Mouse (Mus musculus) erythroblast, embryonic 14.5 days (primary cell): ENCODE data around the gene Fam53b. TPM values are rescaled to one million over a fixed set of nuclear protein-coding genes. Genes with fewer than 3 reads are reported as not detected.

ENCODE experiments used
- H3K27me3 ChIP-seq: 2 replicates; pipeline ENCODE4 v1.6.1; 2012; ENCODE audit warnings: inconsistent platforms; ENCODE audit not compliant: control insufficient read depth
- H3K36me3 ChIP-seq: 2 replicates; pipeline ENCODE4 v1.6.1; 2012; ENCODE audit warnings: mild to moderate bottlenecking, inconsistent platforms; ENCODE audit not compliant: control insufficient read depth
- H3K4me1 ChIP-seq: 2 replicates; pipeline ENCODE4 v1.6.1; 2012; ENCODE audit warnings: inconsistent platforms; ENCODE audit not compliant: control insufficient read depth
- H3K4me3 ChIP-seq: replicated peaks from 2 replicates; pipeline ENCODE3; 2012; ENCODE audit warnings: moderate library complexity, mild to moderate bottlenecking, inconsistent platforms
- H3K9me3 ChIP-seq: 2 replicates; pipeline ENCODE4 v1.6.1; 2012; ENCODE audit warnings: low read length, inconsistent platforms, mixed read lengths; ENCODE audit not compliant: control insufficient read depth
- GATA1 ChIP-seq: IDR thresholded peaks from 2 replicates; pipeline ENCODE4 v1.6.1; 2012; ENCODE audit warnings: low read length, inconsistent platforms, mixed read lengths
- TAL1 ChIP-seq: IDR thresholded peaks from 3 replicates; pipeline ENCODE4 v1.6.1; 2012; ENCODE audit warnings: low read length, inconsistent platforms, mixed read lengths
- polyA plus RNA-seq: library from polyadenylated mRNA; stranded (reverse); fragments of >175 nt; gene quantifications from 2 replicates; pipeline ENCODE4 v1.2.3, GENCODE M21; 2012

The Fam53b gene
- polyA plus RNA-seq, 1 experiment, result 21.4 TPM

DNA sequence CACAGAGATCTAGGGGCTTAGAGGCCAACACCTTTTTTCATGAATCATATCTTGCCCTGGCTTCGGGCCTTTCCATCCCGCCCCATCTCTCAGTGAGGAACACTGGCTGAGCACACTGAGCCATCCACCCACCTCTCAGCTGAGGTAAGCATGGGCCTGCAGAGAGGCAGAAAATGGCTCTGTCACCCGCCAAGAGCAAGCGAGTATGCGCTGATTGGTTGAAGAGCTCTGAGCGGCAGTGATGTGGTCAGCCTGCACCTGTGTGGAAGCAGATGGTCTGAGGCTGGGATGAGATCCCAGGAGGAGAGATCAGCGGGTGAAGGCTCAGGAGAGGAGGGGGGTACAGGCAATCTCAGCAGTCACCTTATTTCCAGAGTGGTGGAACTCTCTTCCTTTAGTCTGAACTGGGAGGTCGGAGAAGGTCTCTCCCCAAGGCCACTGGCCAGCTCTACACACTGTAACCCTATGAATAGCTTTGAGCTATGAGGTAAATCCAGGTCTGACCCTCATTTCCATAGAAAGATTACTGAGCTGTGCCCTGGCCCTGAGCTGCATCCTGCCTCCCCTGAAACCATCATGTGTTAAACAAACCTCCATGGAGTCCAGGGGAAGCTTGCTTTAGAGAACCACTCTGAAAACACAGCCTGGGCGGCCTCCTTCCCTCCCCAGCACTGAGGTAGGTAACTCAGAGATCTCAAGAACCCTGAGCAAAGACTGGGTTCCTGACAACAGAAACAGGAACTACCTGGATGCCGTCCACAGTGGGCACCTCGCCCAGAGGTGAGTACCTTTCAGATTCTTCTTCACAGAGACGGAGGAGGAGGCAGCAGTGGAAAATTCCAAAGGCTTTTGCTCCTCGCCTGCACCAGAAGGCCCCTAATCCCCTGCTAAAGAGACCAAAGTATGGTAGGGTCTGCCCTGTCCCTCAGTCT lies 6.5 kb downstream of the Fam53b start:
- TF ChIP-seq TAL1 (no peak), GATA1 (no peak)
- Histone ChIP-seq H3K4me3 (no peak overlapping the region), H3K9me3 (no peaks in the 10 kb centered on the region), H3K4me1 (peaks cover 95% of the 10 kb centered on the region), H3K27me3 (peaks cover 3% of the 10 kb centered on the region), H3K36me3 (peaks cover 29% of the 10 kb centered on the region)

DNA sequence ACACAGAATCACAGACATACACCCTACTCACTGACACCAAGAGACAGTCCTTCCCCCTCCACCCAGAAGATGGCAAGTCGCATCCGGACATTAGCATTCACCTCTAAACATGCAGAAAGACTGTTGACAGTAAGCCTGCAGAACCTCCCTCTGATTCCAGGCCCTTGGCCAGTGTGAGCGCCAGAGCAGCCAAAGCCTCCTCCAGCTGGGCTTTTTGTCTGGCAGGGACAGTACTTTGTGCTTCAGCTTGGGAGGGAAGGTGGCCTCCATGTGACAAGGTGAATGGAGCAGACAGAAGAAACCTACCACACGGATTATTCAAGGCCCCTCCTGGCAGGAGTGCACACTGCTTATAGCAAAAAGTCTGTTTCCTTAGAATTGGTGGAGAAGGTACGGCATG lies 7.4 kb downstream of the Fam53b start:
- H3K27me3 ChIP-seq, result no peaks in the 10 kb centered on the region
- no peaks in the 10 kb centered on the region for H3K9me3 ChIP-seq
- H3K4me1 ChIP-seq, result peaks cover 93% of the 10 kb centered on the region
- TF ChIP-seq GATA1 (no peak), TAL1 (no peak)
- no peak overlapping the region for H3K4me3 ChIP-seq
- H3K36me3 ChIP-seq, result peaks cover 34% of the 10 kb centered on the region

DNA sequence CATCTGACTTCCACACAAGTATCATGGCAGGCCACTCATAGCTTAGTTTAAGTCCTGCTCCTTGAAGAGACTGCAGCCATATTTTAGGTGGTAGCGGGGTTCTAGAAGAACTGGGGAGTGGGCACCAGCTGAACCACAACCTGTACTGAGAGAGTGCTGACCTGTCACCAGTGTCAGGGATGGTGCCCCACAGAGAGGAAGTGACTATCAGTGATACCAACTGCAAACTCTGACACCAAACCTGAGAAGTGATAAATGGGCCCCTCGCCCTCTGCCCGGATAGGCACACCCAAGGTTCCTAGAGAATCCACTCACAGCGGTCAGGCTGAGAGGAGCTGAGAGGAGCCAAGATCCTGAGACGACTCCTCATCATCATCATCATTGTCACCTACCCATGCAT lies 8.7 kb downstream of the Fam53b start:
- Histone ChIP-seq H3K4me3 (peak overlapping the region; percentile 1), H3K4me1 (peaks cover 84% of the 10 kb centered on the region), H3K36me3 (peaks cover 34% of the 10 kb centered on the region), H3K27me3 (no peaks in the 10 kb centered on the region), H3K9me3 (no peaks in the 10 kb centered on the region)
- no peak for TF ChIP-seq TAL1
- no peak for TF ChIP-seq GATA1

DNA sequence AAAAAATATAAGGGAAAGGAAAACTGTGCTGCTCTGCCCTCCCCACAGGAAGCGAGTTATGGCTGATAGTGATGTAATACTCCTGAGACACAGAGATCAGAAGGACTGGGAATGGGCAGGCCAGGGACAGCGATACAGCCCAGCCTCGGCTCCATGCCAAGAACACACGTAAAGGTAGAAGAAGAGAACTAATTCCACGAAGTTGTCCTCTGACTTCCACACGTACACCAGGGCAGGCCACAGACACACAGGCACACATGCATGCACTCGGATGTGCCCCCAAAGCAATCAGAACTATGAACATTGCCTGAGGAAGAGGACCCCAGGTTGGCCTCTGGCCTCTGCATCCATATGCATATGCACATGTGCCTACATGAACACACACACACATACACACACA lies 9.2 kb downstream of the Fam53b start:
- H3K4me3 ChIP-seq, result no peak overlapping the region
- TF ChIP-seq TAL1 (no peak), GATA1 (no peak)
- no peaks in the 10 kb centered on the region for H3K9me3 ChIP-seq
- no peaks in the 10 kb centered on the region for H3K27me3 ChIP-seq
- peaks cover 84% of the 10 kb centered on the region for H3K4me1 ChIP-seq
- peaks cover 37% of the 10 kb centered on the region for H3K36me3 ChIP-seq

DNA sequence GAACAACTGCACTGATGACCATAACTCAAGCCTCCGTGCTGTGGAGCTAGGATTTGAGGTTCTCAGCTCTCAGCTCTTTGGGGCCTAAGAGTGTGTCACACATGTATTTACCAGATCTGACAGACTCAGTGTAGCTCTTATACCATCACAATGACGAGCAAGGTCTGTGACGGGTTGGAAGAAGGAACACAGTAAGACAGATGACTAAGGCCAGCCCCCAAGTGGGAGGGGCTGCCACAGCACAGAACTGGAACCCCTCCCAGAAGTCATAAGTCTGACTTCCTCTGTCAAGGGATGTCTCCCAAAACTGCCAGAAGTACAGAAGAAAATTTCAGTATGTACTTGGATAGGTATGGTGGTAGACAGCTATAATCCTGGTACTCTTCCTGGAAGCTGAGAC lies 9.7 kb downstream of the Fam53b start:
- Histone ChIP-seq H3K4me3 (no peak overlapping the region), H3K27me3 (no peaks in the 10 kb centered on the region), H3K9me3 (no peaks in the 10 kb centered on the region), H3K4me1 (peaks cover 81% of the 10 kb centered on the region), H3K36me3 (peaks cover 37% of the 10 kb centered on the region)
- TF ChIP-seq TAL1, result no peak
- TF ChIP-seq GATA1, result no peak

DNA sequence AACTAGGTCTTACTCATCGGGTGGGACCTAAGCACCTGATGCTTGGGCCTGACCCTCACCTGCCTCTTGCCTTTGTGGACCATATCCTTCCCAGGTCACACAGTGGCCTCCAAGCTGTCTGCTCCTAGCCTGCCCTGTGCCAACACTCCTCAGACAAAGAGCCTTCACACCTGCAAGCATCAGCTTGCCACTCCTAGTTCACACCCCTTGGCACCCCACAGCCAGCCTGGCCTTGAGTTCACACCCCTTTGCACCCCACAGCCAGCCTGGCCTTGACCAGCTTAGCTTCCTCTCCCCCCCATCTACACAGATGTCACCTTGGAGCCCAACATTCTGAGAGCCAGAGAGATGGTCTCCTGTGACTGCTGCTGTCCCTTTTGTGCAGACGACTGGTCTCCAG lies 10.3 kb downstream of the Fam53b start:
- Histone ChIP-seq H3K4me3 (no peak overlapping the region), H3K4me1 (peaks cover 75% of the 10 kb centered on the region), H3K27me3 (no peaks in the 10 kb centered on the region), H3K9me3 (no peaks in the 10 kb centered on the region), H3K36me3 (peaks cover 40% of the 10 kb centered on the region)
- TF ChIP-seq GATA1 (no peak), TAL1 (no peak)

DNA sequence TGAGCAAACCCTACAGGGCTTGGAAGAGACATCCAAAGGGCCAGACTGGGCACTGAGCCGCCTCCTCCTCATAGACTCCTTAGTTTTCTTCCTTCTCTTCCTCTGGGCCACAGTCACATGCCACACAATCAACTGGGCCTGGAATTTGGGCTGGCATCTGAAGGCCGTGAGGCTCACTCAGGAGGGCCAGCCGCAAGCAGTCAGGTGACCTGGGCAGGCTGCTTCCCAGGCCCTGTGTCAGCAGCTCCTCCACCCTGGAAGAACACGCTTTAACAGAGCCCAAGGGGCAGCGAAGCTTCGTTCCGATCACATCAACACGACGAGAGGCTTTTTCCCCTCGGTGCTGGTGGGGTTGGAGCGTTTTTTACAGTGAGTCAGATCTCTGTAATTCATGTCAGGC lies 11.0 kb downstream of the Fam53b start:
- Histone ChIP-seq H3K4me3 (no peak overlapping the region), H3K36me3 (peaks cover 38% of the 10 kb centered on the region), H3K27me3 (no peaks in the 10 kb centered on the region), H3K9me3 (no peaks in the 10 kb centered on the region), H3K4me1 (peaks cover 72% of the 10 kb centered on the region)
- TF ChIP-seq GATA1 (no peak), TAL1 (no peak)

DNA sequence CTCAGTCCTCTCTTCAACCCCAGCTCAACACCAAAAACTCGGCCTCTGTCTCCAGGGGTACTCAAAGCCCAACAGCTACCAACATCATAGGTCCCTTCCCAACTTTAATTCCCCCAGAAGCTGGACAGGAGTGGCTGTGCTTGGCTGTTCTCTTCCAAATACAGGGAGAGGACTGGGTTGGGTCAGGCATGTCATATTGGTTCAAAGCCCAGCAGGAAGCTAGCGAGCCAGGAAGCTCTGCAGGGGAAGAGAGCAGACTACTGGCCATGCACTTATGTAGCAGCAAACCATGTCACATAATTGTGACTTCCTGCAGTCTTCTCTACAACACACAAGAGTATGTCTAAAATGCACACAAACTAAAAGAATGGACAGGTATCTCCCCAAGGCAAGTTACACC lies 11.6 kb downstream of the Fam53b start:
- TF ChIP-seq GATA1 (no peak), TAL1 (no peak)
- H3K9me3 ChIP-seq, result no peaks in the 10 kb centered on the region
- peaks cover 66% of the 10 kb centered on the region for H3K4me1 ChIP-seq
- H3K36me3 ChIP-seq, result peaks cover 37% of the 10 kb centered on the region
- no peak overlapping the region for H3K4me3 ChIP-seq
- H3K27me3 ChIP-seq, result no peaks in the 10 kb centered on the region

DNA sequence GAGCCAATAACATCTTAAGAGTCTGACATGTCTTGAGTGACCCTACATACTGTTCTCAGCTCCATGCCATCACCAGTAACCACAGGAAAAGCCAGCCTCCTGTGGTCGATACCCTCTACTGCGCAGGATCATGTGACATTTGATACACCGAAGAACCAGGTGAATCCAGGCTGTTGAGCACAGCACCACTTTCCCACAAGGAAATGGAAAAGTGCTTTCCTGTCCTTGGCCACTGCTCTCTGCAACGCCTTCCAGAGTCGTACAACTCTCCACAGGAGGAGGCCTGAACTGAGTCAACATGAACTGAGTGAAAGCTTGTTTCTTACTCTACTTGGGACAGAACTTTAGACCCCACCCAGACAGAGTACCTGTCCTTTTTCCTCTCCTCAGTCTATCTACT lies 12.2 kb downstream of the Fam53b start:
- H3K9me3 ChIP-seq, result no peaks in the 10 kb centered on the region
- H3K27me3 ChIP-seq, result no peaks in the 10 kb centered on the region
- H3K4me3 ChIP-seq, result no peak overlapping the region
- TF ChIP-seq TAL1 (no peak), GATA1 (no peak)
- peaks cover 32% of the 10 kb centered on the region for H3K36me3 ChIP-seq
- H3K4me1 ChIP-seq, result peaks cover 60% of the 10 kb centered on the region
